Mouse (Mus musculus): ENCODE data around the gene Mfap1b.

DNA sequence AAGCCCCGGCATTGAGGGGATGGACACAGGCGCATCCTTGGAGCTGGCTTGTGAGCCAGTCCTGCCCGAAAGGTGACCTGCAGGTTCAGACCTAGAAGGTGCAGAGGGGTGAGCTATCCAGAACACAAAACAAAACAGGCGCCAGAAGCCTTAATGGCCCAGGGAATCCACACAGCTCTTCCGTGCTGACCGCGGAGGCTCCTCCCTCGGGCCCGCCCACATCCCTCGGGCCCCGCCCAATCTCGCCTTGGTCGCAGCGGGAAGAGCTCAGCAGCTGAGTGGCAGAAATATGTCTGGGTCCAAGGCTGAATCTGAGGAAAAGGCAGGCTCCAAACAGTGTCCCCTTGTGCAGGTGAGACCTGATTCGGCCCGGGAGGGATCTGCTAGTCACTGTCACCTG lies 35.7 kb upstream of the Mfap1b start:
- TF ChIP-seq CTCF (IDR thresholded peaks at IDR 0.05; ENCODE audit: low read depth, low read length) (no peak), POLR2A (IDR thresholded peaks at IDR 0.05; ENCODE audit: borderline replicate concordance, low read depth, low read length) (no peak)

Data from bone marrow macrophage, adult 2 months (primary cell).